Mouse (Mus musculus): ENCODE measurements around the gene Pik3r4. TPM values are rescaled to one million over a fixed set of nuclear protein-coding genes. Genes with fewer than 3 reads are reported as not detected.
"Not testable (repeated sequence)": the region's sequence is repeated elsewhere in the genome, so short reads cannot be mapped to it uniquely, and the experiment has no call there.

Gene Pik3r4
- total and polyA plus RNA-seq, 2 experiments from 2014 or later = 12.8 to 25.5 TPM

DNA sequence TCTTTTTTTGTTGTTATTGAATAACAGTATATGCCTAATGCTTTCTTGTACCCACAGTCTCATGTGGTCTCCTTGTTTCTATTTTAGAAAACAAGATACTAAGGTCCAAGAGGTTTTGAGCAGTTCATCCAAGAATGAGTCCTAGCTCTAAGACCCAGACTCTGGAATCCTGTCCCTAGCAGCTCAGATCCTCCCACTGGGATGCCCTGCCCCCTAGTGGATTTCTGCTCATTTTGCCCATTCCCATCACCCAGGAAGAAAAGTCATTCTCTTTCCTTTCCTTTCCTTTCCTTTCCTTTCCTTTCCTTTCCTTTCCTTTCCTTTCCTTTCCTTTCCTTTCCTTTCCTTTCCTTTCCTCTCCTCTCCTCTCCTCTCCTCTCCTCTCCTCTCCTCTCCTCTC lies 25.5 kb upstream of the Pik3r4 start:
- TF ChIP-seq CTCF (IDR thresholded peaks at IDR 0.05) = peak; percentile 78
- not testable (repeated sequence) for H3K9me3 ChIP-seq (ENCODE audit: low read length); H3K4me3 ChIP-seq (ENCODE audit: low read depth, low read length); H3K4me1 ChIP-seq (ENCODE audit: insufficient read depth, low read length); H3K9ac ChIP-seq (replicated peaks; ENCODE audit: low read length, poor library complexity, severe bottlenecking); H3K27ac ChIP-seq (ENCODE audit: low read depth, low read length); H3K36me3 ChIP-seq (ENCODE audit: insufficient read depth, low read length); ATAC-seq (ENCODE audit: low FRiP score); H3K27me3 ChIP-seq (ENCODE audit: insufficient read depth, low read length); H3K4me2 ChIP-seq (ENCODE audit: low read depth, low read length, poor library complexity, severe bottlenecking)
- peak; percentile 66 for DNase-seq (ENCODE audit: low spot score)

DNA sequence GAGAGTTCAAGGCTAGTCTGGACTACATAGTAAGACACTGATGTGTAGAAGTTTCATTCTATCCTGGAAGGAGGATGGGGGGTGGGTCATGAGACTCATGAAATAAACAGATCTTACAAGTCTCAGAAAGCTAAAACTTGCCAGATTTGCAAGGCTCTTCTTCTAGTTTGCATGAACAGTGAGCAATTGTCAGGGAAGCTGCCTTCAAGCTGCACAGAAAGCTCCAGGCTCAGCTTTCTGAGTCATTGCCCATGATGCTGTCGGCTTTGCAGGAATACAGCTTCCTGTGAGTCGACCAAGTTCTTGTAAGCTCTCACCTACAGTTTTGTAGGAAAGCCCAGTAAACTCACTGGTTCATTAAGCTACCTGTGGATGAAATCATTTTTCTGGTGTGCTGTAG lies 8.8 kb upstream of the Pik3r4 start:
- H3K9me3 ChIP-seq (ENCODE audit: low read length) = no peaks in the 10 kb centered on the region
- no peak overlapping the region for H3K4me2 ChIP-seq (ENCODE audit: low read depth, low read length, poor library complexity, severe bottlenecking)
- WGBS = 89% methylated on average over 2 of the region's 2 CpGs
- H3K4me1 ChIP-seq (ENCODE audit: insufficient read depth, low read length) = no peaks in the 10 kb centered on the region
- no peak overlapping the region for H3K27ac ChIP-seq (ENCODE audit: low read depth, low read length)
- TF ChIP-seq CTCF (IDR thresholded peaks at IDR 0.05) = no peak
- no peak overlapping the region for H3K4me3 ChIP-seq (ENCODE audit: low read depth, low read length)
- H3K27me3 ChIP-seq (ENCODE audit: insufficient read depth, low read length) = no peaks in the 10 kb centered on the region
- no peaks in the 10 kb centered on the region for H3K36me3 ChIP-seq (ENCODE audit: insufficient read depth, low read length)
- no peak for ATAC-seq (ENCODE audit: low FRiP score)
- H3K9ac ChIP-seq (replicated peaks; ENCODE audit: low read length, poor library complexity, severe bottlenecking) = no peak overlapping the region
- no peak for DNase-seq (ENCODE audit: low spot score)

DNA sequence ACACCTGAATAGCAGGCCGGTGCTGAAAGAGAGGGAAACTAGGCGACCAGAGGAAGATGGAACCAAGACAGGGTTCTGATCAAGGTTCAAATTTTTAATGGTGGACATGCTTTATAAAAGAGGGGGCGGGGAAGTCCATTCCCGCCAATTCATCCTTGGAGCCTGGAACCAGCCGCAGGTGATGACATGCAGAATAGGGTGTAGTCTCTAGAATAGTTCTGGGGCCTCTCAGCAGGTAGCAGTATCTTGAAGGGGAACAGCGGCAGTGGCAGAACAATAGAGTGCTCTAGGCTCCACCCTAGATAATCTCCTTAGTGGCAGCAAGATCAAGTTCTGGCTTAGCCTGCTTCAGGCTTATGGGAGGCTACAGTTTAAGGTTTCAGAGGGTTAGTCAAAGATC lies 1.4 kb upstream of the Pik3r4 start:
- H3K36me3 ChIP-seq (ENCODE audit: insufficient read depth, low read length); H3K4me3 ChIP-seq (ENCODE audit: low read depth, low read length); H3K27ac ChIP-seq (ENCODE audit: low read depth, low read length); H3K9ac ChIP-seq (replicated peaks; ENCODE audit: low read length, poor library complexity, severe bottlenecking); H3K9me3 ChIP-seq (ENCODE audit: low read length); H3K4me2 ChIP-seq (ENCODE audit: low read depth, low read length, poor library complexity, severe bottlenecking); DNase-seq (ENCODE audit: low spot score); H3K27me3 ChIP-seq (ENCODE audit: insufficient read depth, low read length); H3K4me1 ChIP-seq (ENCODE audit: insufficient read depth, low read length); ATAC-seq (ENCODE audit: low FRiP score): not testable (repeated sequence)
- 67% methylated on average over 6 of the region's 6 CpGs for WGBS

DNA sequence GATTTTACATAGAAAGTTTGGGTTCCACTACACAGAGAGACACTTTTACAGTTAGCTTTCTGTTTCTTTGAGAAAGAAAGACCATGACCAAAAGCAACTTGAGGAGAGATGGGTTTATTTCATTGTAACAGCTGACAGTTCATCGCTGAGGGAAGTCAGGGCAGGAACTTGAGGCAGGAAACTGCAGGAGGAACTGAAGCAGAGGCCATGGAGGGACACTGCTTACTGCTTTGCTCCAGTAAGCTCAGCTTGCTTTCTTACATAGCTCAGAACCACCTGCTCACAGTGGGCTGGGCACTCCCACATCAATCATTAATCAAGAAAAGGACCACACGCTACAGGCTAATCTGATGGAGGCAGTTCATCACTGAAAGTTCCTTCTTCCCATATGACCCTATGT lies 13.4 kb downstream of the Pik3r4 start:
- WGBS = 79% methylated on average over 2 of the region's 2 CpGs
- ATAC-seq (ENCODE audit: low FRiP score) (no peak), DNase-seq (ENCODE audit: low spot score) (no peak)
- Histone ChIP-seq H3K9ac (replicated peaks; ENCODE audit: low read length, poor library complexity, severe bottlenecking) (no peak overlapping the region), H3K4me3 (ENCODE audit: low read depth, low read length) (no peak overlapping the region), H3K9me3 (ENCODE audit: low read length) (no peaks in the 10 kb centered on the region), H3K27ac (ENCODE audit: low read depth, low read length) (no peak overlapping the region), H3K36me3 (ENCODE audit: insufficient read depth, low read length) (peaks cover 25% of the 10 kb centered on the region), H3K27me3 (ENCODE audit: insufficient read depth, low read length) (no peaks in the 10 kb centered on the region), H3K4me2 (ENCODE audit: low read depth, low read length, poor library complexity, severe bottlenecking) (no peak overlapping the region), H3K4me1 (ENCODE audit: insufficient read depth, low read length) (no peaks in the 10 kb centered on the region)
- TF ChIP-seq CTCF (IDR thresholded peaks at IDR 0.05) = no peak

DNA sequence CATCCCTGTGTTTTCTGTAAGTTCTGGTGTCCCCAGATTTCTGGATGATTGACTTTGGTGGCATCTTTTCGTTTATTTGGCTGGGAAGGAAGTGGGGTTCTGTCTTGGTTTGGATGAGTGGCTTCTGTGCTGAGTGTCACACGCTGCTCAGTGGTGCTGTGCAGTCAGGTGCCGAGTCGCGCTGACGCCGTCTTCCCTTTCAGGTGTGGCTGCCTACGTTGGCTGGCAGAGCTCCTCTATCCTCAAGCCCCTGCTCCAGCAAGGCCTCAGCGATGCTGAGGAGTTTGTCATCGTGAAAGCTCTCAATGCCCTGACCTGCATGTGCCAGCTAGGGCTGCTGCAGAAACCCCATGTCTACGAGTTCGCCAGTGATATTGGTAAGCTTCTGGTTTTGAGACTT lies 15.4 kb downstream of the Pik3r4 start:
- DNase-seq (ENCODE audit: low spot score) = no peak
- no peak for TF ChIP-seq CTCF (IDR thresholded peaks at IDR 0.05)
- Histone ChIP-seq H3K4me1 (ENCODE audit: insufficient read depth, low read length) (no peaks in the 10 kb centered on the region), H3K4me3 (ENCODE audit: low read depth, low read length) (no peak overlapping the region), H3K36me3 (ENCODE audit: insufficient read depth, low read length) (peaks cover 28% of the 10 kb centered on the region), H3K9ac (replicated peaks; ENCODE audit: low read length, poor library complexity, severe bottlenecking) (no peak overlapping the region), H3K27me3 (ENCODE audit: insufficient read depth, low read length) (no peaks in the 10 kb centered on the region), H3K9me3 (ENCODE audit: low read length) (no peaks in the 10 kb centered on the region), H3K27ac (ENCODE audit: low read depth, low read length) (no peak overlapping the region), H3K4me2 (ENCODE audit: low read depth, low read length, poor library complexity, severe bottlenecking) (no peak overlapping the region)
- 98% methylated on average over 12 of the region's 12 CpGs for WGBS
- no peak for ATAC-seq (ENCODE audit: low FRiP score)

DNA sequence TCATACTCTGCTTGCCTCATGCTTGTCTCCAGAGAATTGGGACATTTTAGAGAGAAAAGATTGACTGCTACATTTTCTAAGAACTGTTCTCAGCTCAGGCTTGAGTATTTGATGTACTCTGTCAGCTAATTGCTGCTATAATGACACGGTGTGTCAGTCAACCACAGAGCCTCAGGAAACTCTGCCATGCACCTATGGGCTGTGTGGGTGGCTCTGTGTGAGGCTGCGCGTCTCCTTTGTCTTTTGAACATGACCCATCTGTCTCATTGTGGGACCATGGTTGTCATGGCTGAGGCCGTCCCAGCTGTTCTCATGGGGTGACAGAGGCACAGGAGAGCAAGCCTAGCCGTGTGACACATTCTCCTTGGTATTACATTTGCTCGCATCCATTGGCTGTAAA lies 17.1 kb downstream of the Pik3r4 start:
- no peak for TF ChIP-seq CTCF (IDR thresholded peaks at IDR 0.05)
- no peaks in the 10 kb centered on the region for H3K27me3 ChIP-seq (ENCODE audit: insufficient read depth, low read length)
- ATAC-seq (ENCODE audit: low FRiP score) = no peak
- peaks cover 29% of the 10 kb centered on the region for H3K36me3 ChIP-seq (ENCODE audit: insufficient read depth, low read length)
- H3K9me3 ChIP-seq (ENCODE audit: low read length) = no peaks in the 10 kb centered on the region
- H3K9ac ChIP-seq (replicated peaks; ENCODE audit: low read length, poor library complexity, severe bottlenecking) = no peak overlapping the region
- DNase-seq (ENCODE audit: low spot score) = no peak
- H3K4me1 ChIP-seq (ENCODE audit: insufficient read depth, low read length) = no peaks in the 10 kb centered on the region
- H3K4me2 ChIP-seq (ENCODE audit: low read depth, low read length, poor library complexity, severe bottlenecking) = no peak overlapping the region
- no peak overlapping the region for H3K4me3 ChIP-seq (ENCODE audit: low read depth, low read length)
- H3K27ac ChIP-seq (ENCODE audit: low read depth, low read length) = no peak overlapping the region
- 72% methylated on average over 6 of the region's 6 CpGs for WGBS

DNA sequence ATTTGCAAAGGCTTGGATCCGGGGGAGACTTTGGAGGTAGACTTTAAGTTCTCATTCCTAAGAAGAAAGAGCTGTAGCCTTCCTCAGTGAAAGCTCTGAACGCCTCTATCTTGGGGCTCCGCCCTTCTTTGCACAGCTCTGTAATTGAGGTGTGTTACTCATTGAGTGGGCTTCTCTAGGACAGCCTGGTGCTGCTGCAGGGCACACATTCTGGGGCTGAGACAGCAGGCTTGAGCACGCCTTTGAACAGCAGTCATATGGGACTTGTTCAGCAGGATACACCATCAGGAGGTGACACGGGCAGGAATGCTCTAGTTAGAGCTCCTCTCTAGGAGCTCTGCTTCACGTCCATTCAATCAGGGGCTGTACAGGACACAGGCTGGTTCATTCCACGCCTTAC lies 22.5 kb downstream of the Pik3r4 start:
- no peak overlapping the region for H3K4me3 ChIP-seq (ENCODE audit: low read depth, low read length)
- H3K36me3 ChIP-seq (ENCODE audit: insufficient read depth, low read length) = peaks cover 30% of the 10 kb centered on the region
- no peaks in the 10 kb centered on the region for H3K27me3 ChIP-seq (ENCODE audit: insufficient read depth, low read length)
- WGBS = 94% methylated on average over 7 of the region's 7 CpGs
- ATAC-seq (ENCODE audit: low FRiP score) (no peak), DNase-seq (ENCODE audit: low spot score) (no peak)
- TF ChIP-seq CTCF (IDR thresholded peaks at IDR 0.05) = no peak
- H3K4me1 ChIP-seq (ENCODE audit: insufficient read depth, low read length) = no peaks in the 10 kb centered on the region
- no peak overlapping the region for H3K4me2 ChIP-seq (ENCODE audit: low read depth, low read length, poor library complexity, severe bottlenecking)
- no peak overlapping the region for H3K27ac ChIP-seq (ENCODE audit: low read depth, low read length)
- no peak overlapping the region for H3K9ac ChIP-seq (replicated peaks; ENCODE audit: low read length, poor library complexity, severe bottlenecking)
- H3K9me3 ChIP-seq (ENCODE audit: low read length) = no peaks in the 10 kb centered on the region
